Mouse (Mus musculus) thymus, adult 2 months (tissue): ENCODE data around the gene Ticam1.

Experiments
- CTCF ChIP-seq: fragments of 200-500 bp; IDR thresholded peaks from 2 replicates; pipeline ENCODE4 v1.5.1; 2012; ENCODE audit warnings: mild to moderate bottlenecking, control low read depth, low read length, moderate library complexity, borderline replicate concordance; ENCODE audit not compliant: control insufficient read depth, poor library complexity, insufficient read depth; ENCODE audit errors: extremely low read depth
- POLR2A ChIP-seq: fragments of 200-500 bp; IDR thresholded peaks from 2 replicates; pipeline ENCODE4 v1.6.1; 2012; ENCODE audit warnings: mild to moderate bottlenecking, low read length, control low read depth, moderate library complexity; ENCODE audit not compliant: control insufficient read depth, poor library complexity, insufficient read depth; ENCODE audit errors: extremely low read depth

DNA sequence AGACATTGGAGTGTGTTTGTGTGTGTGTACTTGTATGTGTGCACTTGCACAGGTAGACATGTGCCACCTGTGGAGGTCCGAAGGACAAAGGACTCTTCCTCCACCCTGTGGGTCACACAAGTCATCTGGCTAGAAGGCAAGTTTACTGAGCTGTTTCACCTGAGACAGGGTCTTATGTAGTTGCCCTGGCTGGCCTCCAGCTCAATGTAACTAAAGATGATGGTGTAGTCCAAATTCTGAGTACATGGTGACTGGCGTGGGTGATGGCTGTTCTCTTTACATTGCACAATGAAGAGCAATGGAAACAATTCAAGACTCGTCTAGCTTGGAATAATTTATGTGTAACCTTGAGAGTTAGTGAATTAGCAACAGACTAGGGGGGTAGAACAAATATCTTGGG is 47.8 kb upstream of the Ticam1 start:
- TF ChIP-seq CTCF: no peak
- TF ChIP-seq POLR2A: no peak
